Mouse (Mus musculus): ENCODE measurements at regions not wholly inside any gene's neighbourhood (a gene's known extent, or its start where the extent isn't known, plus 50 kb on each side); places are given as distances from the start of the nearest gene placed in this dataset.

DNA sequence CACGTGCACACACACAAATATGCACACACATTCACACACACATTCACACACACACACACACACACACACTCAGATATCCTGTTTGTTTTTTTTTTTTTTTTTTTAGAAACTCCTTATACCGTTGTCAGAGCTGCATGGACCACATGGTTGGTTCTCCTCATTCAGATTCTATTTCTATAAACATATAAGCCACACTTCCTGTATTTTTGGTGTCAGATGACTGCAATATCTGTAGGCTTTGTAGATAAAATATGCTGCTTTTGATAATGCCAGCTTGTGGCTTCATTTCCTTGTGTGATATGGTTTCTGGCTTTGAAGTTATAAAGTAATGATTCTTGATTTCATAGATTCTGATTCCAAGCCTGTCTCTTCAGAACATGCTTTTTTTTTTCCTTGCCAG, 231.7 kb downstream of the Ahr start:
- no peak for TF ChIP-seq CTCF (IDR thresholded peaks at IDR 0.05; ENCODE audit: borderline replicate concordance, insufficient read depth, low read depth, low read length)
- TF ChIP-seq POLR2A (IDR thresholded peaks at IDR 0.05; ENCODE audit: borderline replicate concordance, insufficient read depth, low read length): no peak

All from cerebellum, adult 2 months (tissue).